Mouse (Mus musculus) small intestine, adult 2 months (tissue): Measurements from ENCODE around the gene Gm10518.

Experiments
- CTCF ChIP-seq: fragments of 200-500 bp; IDR thresholded peaks from 2 replicates; pipeline ENCODE4 v1.5.1; 2012; ENCODE audit warnings: low read depth, mild to moderate bottlenecking, control low read depth, inconsistent platforms, low read length, moderate library complexity, mixed read lengths; ENCODE audit not compliant: insufficient replicate concordance, insufficient read length; ENCODE audit errors: extremely low read depth
- POLR2A ChIP-seq: fragments of 200-500 bp; IDR thresholded peaks from 2 replicates; pipeline ENCODE4 v1.6.1; 2012; ENCODE audit warnings: low read depth, mild to moderate bottlenecking, control low read depth, inconsistent platforms, low read length, moderate library complexity

GRCm38 (mm10) chr1:179802610-179803512 lies at the start of gene Gm10518:
- TF ChIP-seq POLR2A (no peak), CTCF (no peak)
